Mouse (Mus musculus) embryonic facial prominence, embryonic 13.5 days (tissue): ENCODE measurements around the gene Clta. TPM values are rescaled to one million over a fixed set of nuclear protein-coding genes. Genes with fewer than 3 reads are reported as not detected.

Source experiments
- polyA plus RNA-seq: library from polyadenylated mRNA; unstranded; fragments of >200 nt; fragmentation: Nextera tagmentation; extraction: Ambion mirVana; gene quantifications from 2 replicates; pipeline ENCODE4 v1.2.1, GENCODE M21; 2015

The Clta gene
- polyA plus RNA-seq, 1 experiment from 2014 or later, result 252 TPM

Other genes with a start within 250 kb of the Clta start
- gene Olfr159, start 233.4 kb upstream of the Clta start, polyA plus RNA-seq, result not detected in 2 replicates
- not detected in 2 replicates for gene Olfr156, start 180.6 kb upstream of the Clta start, polyA plus RNA-seq
- 0.14 TPM in 1 of 2 replicates, not detected in the other for gene Olfr157, start 164.3 kb upstream of the Clta start, polyA plus RNA-seq
- gene Olfr155, start 152.9 kb upstream of the Clta start, polyA plus RNA-seq, result not detected in 2 replicates
- gene Reck, start 128.9 kb upstream of the Clta start, polyA plus RNA-seq, result 28.9 and 33.6 TPM in 2 replicates
- 63.0 and 71.6 TPM in 2 replicates for gene Glipr2, start 47.1 kb upstream of the Clta start, polyA plus RNA-seq
- not detected in 2 replicates for gene Ccin, start 21.0 kb upstream of the Clta start, polyA plus RNA-seq
- gene Gne, start 79.7 kb downstream of the Clta start, polyA plus RNA-seq, result 20.2 and 23.6 TPM in 2 replicates
- 21.6 and 26.8 TPM in 2 replicates for gene Rnf38, start 229.3 kb downstream of the Clta start, polyA plus RNA-seq